Mouse (Mus musculus): ENCODE measurements around the gene Ttc27.
"Not testable (repeated sequence)": the region's sequence is repeated elsewhere in the genome, so short reads cannot be mapped to it uniquely, and the experiment has no call there.

Gene Ttc27

GRCm38 (mm10) chr17:74717618-74718151, at the start of gene Ttc27:
Gene Ttc27, plus strand, starts transcription at chr17:74717732.
- DNase-seq, result peak; percentile 97 to 98

- DNase-seq, result no peak
Measured at GRCm38 (mm10) chr17:74668010-74668409, 49.5 kb upstream of the Ttc27 start.

DNA sequence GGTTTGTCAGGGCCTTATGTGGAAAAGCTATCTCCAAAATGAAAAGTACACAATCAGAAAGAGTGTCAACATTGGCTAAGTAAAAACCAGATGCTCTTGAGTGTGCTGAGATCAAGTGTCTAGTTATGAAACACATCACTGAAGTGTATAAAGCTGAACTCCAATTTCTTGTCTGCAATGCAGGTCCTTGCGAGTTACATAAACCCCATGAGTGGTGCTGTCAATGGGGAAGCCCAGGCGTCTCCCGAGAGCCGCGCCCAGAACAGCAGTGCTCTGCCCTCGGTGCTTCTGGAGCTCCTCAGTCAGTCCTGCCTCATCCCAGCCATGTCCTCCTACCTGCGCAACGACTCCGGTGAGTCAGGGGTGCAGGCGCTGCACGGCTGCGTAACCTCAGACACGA, 47.5 kb upstream of the Ttc27 start:
- DNase-seq, result no peak

DNA sequence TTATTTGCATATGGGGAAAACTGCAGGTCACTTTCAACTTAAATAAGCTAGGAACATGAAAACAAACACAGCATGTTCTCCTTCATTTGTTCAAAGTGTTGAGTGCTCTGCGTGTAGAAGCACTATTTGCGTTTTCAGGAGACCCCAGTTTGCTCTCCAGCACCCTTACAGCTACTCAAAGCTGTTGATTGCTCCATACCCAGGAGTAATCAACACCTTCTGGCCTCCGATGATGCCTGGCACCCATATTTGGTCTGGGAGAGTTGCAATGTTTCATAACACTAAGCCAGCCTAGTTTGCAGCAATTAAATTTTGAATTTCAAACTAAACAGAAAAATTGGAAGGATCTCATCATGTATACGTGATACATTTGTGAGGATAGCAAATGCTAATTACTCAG, 45.1 kb upstream of the Ttc27 start:
- DNase-seq, result no peak

DNA sequence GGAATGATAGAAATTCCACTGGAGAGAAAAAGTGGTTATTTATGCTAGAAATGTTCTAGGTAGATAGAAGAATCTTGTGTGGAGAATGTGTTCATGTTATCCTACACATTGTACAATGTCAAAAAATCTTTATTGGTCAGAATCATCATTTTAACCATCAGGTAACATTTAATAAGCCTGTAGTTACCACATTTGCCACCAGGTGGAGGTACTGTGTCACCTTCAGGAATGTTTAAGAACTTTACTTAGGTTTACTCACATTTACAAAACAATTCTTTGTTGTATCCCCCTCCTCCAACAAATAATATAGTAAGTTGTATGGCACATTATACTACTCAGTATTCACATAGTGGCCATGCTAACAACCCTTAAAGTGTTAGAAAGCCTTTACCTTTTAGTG, 44.3 kb upstream of the Ttc27 start:
- peak; percentile 32 to 45 for DNase-seq

GRCm38 (mm10) chr17:74678061-74678460, 39.5 kb upstream of the Ttc27 start:
- DNase-seq, result no peak

GRCm38 (mm10) chr17:74684927-74685326, 32.6 kb upstream of the Ttc27 start:
- no peak for DNase-seq

DNA sequence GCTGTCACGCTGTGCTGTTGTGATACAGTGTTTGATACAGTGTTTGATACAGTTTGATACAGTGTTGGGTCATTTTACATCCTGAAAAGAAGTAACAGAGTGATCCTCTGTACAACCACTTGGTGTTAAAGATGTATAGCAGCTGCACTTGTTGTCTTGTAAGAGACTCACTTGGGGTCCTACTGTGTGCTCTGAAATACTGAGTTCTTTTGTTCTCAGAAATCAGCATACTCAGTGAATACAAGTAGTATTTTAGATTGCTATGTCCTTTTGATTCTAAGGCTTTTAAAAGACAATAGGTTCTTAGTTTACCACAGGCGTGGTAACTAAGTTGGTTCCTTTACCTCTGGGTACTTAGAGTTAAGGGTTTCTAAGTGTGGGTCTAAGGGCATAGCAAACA, 29.0 kb upstream of the Ttc27 start:
- DNase-seq, result no peak

DNA sequence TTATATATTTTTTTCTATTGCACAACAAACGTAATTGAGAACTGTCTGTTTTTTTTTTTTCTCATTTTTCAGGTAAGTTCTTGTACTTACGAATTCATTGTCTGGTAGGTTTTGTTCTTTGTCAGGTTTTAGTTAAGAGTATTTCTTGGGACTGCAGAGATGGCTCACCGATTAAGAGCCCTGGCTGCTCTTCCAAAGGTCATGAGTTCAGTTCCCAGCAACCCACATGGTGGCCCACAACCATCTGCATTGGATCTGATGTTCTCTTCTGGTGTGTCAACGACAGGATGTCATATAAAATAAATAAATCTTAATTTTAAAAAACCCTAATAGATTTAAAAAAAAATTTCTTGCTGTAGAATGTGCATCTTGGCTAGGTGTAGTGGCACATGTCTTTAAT, 28.1 kb upstream of the Ttc27 start:
- DNase-seq, result no peak

- DNase-seq, result not testable (repeated sequence)
Measured at GRCm38 (mm10) chr17:74701661-74702060, 15.9 kb upstream of the Ttc27 start.

GRCm38 (mm10) chr17:74705480-74705879, 12.1 kb upstream of the Ttc27 start:
- DNase-seq, result no peak

GRCm38 (mm10) chr17:74706593-74706992, 10.9 kb upstream of the Ttc27 start:
- DNase-seq, result no peak

- no peak for DNase-seq
Measured at GRCm38 (mm10) chr17:74707637-74708152, 9.8 kb upstream of the Ttc27 start.

DNA sequence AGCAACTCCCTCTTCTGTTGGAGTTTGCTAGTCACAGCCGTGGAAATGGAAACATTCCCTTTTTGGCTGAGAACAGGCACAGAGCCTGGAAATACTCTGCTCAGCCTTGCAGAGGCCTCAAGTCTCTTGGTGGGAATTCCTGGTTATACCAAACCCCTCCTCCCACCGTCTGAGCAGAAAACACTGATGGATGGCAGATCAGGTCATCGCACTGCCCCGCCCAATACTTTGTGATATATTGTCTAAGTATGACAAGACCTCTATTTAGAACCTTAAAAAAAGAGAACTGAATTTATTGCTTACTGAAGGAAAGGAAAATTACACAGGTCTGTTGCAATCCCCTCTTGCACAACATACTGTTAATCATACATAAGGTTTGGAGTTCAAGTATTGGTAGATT, 6.8 kb upstream of the Ttc27 start:
- no peak for DNase-seq

DNA sequence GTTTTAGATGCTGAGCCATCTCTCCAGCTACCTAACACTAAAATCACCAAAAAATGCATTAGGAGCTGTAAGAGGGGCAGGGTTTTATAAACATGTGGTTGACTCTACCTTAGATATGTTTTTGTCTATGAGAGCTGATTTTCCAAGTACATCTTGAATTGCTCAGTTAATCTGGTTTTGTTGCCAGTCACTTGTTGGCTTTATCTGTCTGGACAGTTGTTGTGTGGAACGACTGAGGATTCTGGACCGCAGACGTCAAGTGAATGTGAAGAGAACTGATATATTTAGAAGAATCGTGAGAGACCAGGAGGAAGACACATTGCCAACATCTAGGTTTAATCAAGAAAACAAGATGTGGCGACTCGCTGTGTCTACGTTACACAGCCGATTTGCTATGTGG, 5.9 kb upstream of the Ttc27 start:
- no peak for DNase-seq

DNA sequence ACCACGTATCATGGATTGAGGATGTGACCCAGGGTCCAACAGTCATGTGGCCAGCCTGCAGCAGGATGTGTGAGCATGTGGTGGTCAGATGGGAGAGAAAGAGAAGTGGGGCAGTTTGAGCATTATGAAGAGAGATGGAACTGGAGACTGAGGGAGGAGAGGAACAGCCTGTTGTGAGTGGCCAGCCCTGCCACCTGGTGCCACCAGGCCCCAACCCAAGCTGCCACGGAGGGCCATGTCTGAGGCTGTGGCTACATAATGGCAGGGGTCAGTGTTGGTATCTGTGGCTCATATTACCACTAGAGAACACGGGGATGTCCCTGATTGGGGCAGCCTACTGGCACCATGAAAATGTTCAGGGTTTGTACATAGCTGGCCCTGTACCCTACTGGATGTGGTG, 2.4 kb upstream of the Ttc27 start:
- no peak for DNase-seq

DNA sequence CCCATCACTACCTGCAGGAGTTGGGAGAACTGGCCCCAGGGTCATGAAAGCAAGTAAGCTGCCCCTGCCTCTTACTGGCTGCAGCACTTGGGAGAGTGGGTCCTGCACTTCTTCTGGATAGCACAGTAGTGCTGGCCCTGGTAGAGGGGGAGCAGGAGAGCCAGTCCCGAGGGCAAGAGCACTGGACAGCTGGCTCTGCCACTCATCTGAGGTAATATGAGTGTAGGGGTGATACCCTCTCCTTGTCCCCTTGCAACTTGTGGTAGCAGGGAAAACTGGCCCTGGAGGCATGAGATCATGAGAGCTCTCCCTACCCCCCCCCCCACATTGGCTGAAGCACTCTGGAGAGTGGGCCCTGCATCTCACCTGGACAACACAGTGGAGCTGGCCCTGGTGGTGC, 1.8 kb upstream of the Ttc27 start:
- DNase-seq, result no peak

DNA sequence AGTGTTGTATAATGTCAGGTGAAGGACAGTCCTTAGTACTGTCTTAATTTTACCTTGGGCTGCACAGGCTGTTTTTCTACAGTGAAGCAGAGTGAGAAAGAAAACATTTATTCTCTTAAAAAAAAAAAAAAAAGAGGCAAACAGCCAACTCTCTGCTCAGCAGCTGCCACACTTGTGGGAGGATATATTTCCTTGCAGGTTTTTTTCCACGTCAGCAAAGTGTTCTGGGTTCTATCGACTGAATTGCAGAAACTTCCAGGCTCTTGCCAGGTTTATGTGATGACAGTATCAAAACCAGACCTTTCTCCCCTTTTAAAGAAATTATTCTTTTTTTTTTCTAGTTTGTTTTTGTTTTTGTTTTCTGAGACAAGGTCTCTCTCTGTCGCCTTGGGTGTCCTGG, 889 bp upstream of the Ttc27 start:
- DNase-seq, result no peak

GRCm38 (mm10) chr17:74717091-74717617, 378 bp upstream of the Ttc27 start:
- no peak for DNase-seq

GRCm38 (mm10) chr17:74732872-74733271, 15.3 kb downstream of the Ttc27 start:
- DNase-seq, result no peak

- no peak for DNase-seq
Measured at GRCm38 (mm10) chr17:74735392-74735791, 17.9 kb downstream of the Ttc27 start.

GRCm38 (mm10) chr17:74749659-74750058, 32.1 kb downstream of the Ttc27 start:
- DNase-seq, result no peak

DNA sequence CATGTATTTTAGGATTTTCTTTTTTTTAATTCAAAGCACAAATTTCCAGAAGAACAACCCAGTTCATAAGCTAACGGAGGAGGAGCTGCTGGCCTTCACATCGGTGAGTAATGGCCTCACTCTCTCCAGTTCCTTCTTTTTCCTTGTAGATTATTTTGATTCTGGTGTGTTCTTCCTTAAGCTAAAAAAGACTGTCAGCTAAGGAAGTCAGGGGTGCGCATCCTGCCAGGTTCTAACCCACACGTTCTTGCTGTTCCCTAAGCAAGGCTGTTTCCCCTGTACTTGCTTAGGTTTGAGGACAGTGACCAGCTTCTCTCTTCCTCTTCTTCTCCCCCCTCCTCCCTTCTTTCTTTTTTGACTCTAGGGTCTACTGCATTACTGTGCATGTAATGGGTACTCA, 33.5 kb downstream of the Ttc27 start:
- no peak for DNase-seq

DNA sequence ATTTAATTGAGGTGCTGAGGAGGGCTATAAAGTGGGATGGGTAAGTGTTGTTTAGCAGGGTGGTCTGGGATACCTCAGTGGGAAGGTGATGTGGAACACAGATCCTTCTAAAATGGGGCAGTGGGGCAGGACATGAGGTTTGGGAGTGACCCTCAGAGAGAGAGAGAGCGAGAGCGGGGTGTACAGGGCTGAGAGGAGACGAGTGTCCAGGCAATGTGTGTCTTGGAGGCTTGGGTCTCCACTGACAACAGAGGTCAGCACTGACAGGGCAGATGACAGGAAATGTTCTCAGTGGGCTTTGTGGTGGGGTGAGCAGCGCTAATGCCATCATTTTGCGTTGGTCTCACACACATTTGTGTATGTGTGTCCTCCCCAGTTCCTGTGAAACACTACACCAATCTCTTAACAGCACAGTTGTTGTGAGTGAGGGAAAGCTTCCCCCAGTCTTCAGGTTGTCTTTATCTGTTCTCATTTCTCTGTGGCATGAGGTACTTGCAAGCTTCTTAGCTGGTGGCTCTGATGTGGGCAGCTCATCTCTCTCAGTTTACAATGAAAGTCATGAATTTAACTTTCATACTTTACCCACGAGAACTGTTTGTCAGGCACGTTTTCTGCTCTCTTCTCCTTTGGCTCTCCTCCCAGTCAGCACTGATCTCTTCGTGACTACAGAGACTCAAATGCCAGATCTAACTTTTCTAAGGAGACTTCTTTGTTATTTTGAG, 35.5 kb downstream of the Ttc27 start:
- DNase-seq, result no peak

Data from cerebellum, adult 18-20 months (tissue).